ENCODE assay signal across 14 mouse cellular contexts in genomic region chr2:13767532-13768411, GRCm38 (mm10). TPM values are rescaled to one million over a fixed set of nuclear protein-coding genes. Genes with fewer than 3 reads are reported as not detected.
A peak's percentile ranks its signal among the peaks of the same experiment; 100 is the strongest.
DNase-seq lines count a peak whose midpoint lies in the region; ATAC-seq and TF ChIP-seq lines count a peak whose summit lies in the region.
"Had no signal": no experiment of that assay in that cellular context is flagged by ENCODE, and none has a peak within 500 bp of the region (broad histone marks: within the 10 kb centered on the region; RNA-seq: fewer than 3 reads in every experiment).

No protein-coding gene starts in this region.

- no peak overlapping the region for H3K4me2 ChIP-seq in heart, embryonic 11.5 days
- H3K4me2 ChIP-seq in lung, embryonic 14.5 days = no peak overlapping the region
- no peak overlapping the region for H3K4me2 ChIP-seq in liver, postnatal 0 days (ENCODE audit: low read depth, low read length)
- H3K4me2 ChIP-seq: forebrain, embryonic 12.5 days; heart, embryonic 13.5 days had no signal

- in situ Hi-C loops in Patski (cut with MboI; ENCODE audit: low pct_unique_long_range_greater_than_20kb) = no loop called here

- no peak overlapping the region for H3K9ac ChIP-seq in heart, embryonic 11.5 days (ENCODE audit: low read depth, low read length)
- H3K9ac ChIP-seq in lung, embryonic 14.5 days = no peak overlapping the region
- no peak overlapping the region for H3K9ac ChIP-seq in liver, postnatal 0 days (replicated peaks)
- H3K9ac ChIP-seq: forebrain, embryonic 12.5 days; heart, embryonic 13.5 days had no signal

- TF ChIP-seq POLR2A in cortical plate, adult 2 months (IDR thresholded peaks at IDR 0.05; ENCODE audit: extremely low read depth, insufficient read depth, low read length) = no peak

- TF ChIP-seq CTCF in lung, embryonic 14.5 days (IDR thresholded peaks at IDR 0.05; ENCODE audit: low read depth) = no peak
- TF ChIP-seq CTCF in Patski (IDR thresholded peaks at IDR 0.05) = no peak
- TF ChIP-seq CTCF in cortical plate, adult 2 months (IDR thresholded peaks at IDR 0.05; ENCODE audit: extremely low read depth, insufficient read depth, low read length) = no peak
- no peak for TF ChIP-seq CTCF in liver, postnatal 0 days (IDR thresholded peaks at IDR 0.05; ENCODE audit: low read depth)

- WGBS in heart, embryonic 11.5 days (ENCODE audit: insufficient replicate concordance) = 63% methylated on average over 9 of the region's 9 CpGs
- WGBS in lung, embryonic 14.5 days = 44% methylated on average over 9 of the region's 9 CpGs
- 54% methylated on average over 9 of the region's 9 CpGs for WGBS in liver, postnatal 0 days (ENCODE audit: insufficient replicate concordance)

- CTCF ChIA-PET in Patski (lab: Charles Lee) = no interaction called here

- H3K4me1 ChIP-seq in heart, embryonic 11.5 days (ENCODE audit: control insufficient read depth, insufficient read depth, low read length) = no peaks in the 10 kb centered on the region
- no peaks in the 10 kb centered on the region for H3K4me1 ChIP-seq in lung, embryonic 14.5 days (ENCODE audit: insufficient read depth)
- no peaks in the 10 kb centered on the region for H3K4me1 ChIP-seq in cortical plate, adult 2 months (ENCODE audit: control insufficient read depth, insufficient read depth, low read length)
- no peaks in the 10 kb centered on the region for H3K4me1 ChIP-seq in liver, postnatal 0 days (ENCODE audit: insufficient read depth)
- H3K4me1 ChIP-seq: forebrain, embryonic 12.5 days; heart, embryonic 13.5 days had no signal

- no peak overlapping the region for H3K4me3 ChIP-seq in heart, embryonic 11.5 days (ENCODE audit: low read depth, low read length)
- no peak overlapping the region for H3K4me3 ChIP-seq in lung, embryonic 14.5 days (ENCODE audit: low read depth, low read length)
- H3K4me3 ChIP-seq in cortical plate, adult 2 months (ENCODE audit: insufficient read depth, low read length) = no peak overlapping the region
- H3K4me3 ChIP-seq in liver, postnatal 0 days (ENCODE audit: low read depth, low read length) = no peak overlapping the region
- H3K4me3 ChIP-seq: forebrain, embryonic 12.5 days; heart, embryonic 13.5 days had no signal

- H3K9me3 ChIP-seq in heart, embryonic 11.5 days (replicated peaks; ENCODE audit: control insufficient read depth, low read length) = no peaks in the 10 kb centered on the region
- H3K9me3 ChIP-seq in lung, embryonic 14.5 days (ENCODE audit: low read depth, low read length) = no peaks in the 10 kb centered on the region
- no peaks in the 10 kb centered on the region for H3K9me3 ChIP-seq in liver, postnatal 0 days (ENCODE audit: low read length)
- H3K9me3 ChIP-seq: forebrain, embryonic 12.5 days; heart, embryonic 13.5 days had no signal

- 0 out of 2 replicates have a peak, but pooled peaks have one; percentile 26 for ATAC-seq in heart, embryonic 11.5 days (replicated peaks; ENCODE audit: insufficient number of reproducible peaks, low FRiP score, low TSS enrichment)
- peak; percentile 60; the same call in 1 of the 2 replicates for ATAC-seq in lung, embryonic 14.5 days (ENCODE audit: insufficient read depth)
- ATAC-seq in Patski = peak; percentile 82
- no peak for ATAC-seq in liver, postnatal 0 days
- ATAC-seq: hindbrain, postnatal 0 days had no signal

- H3K27me3 ChIP-seq in heart, embryonic 11.5 days (ENCODE audit: control insufficient read depth, insufficient read depth, low read length) = no peaks in the 10 kb centered on the region
- H3K27me3 ChIP-seq in lung, embryonic 14.5 days (ENCODE audit: insufficient read depth, low read length) = no peaks in the 10 kb centered on the region
- no peaks in the 10 kb centered on the region for H3K27me3 ChIP-seq in Patski
- no peaks in the 10 kb centered on the region for H3K27me3 ChIP-seq in liver, postnatal 0 days (ENCODE audit: insufficient read depth, low read length)
- H3K27me3 ChIP-seq: forebrain, embryonic 12.5 days; heart, embryonic 13.5 days had no signal

- no peak for DNase-seq in heart, adult 18-20 months
- DNase-seq in lung, embryonic 14.5 days = peak; percentile 17
- DNase-seq in lung, postnatal 14 days = no peak
- no peak for DNase-seq in Patski (ENCODE audit: low read depth, low spot score)
- DNase-seq in liver, postnatal 0 days = no peak
- DNase-seq: cerebellum, adult 11-12 months; liver; lung, postnatal 10 days; thymus, postnatal 25 days had no signal

- POLR2A ChIA-PET in Patski (lab: Charles Lee) = no interaction called here

- H3K27ac ChIP-seq in heart, embryonic 11.5 days (ENCODE audit: low read depth, low read length) = no peak overlapping the region
- H3K27ac ChIP-seq in lung, embryonic 14.5 days (ENCODE audit: low read depth) = 0 out of 2 replicates have a peak overlapping the region, but pooled peaks have one; percentile 12
- peak overlapping the region; percentile 87 for H3K27ac ChIP-seq in cortical plate, adult 2 months (ENCODE audit: insufficient read depth, low read length)
- H3K27ac ChIP-seq in liver, postnatal 0 days (ENCODE audit: low read depth) = no peak overlapping the region
- H3K27ac ChIP-seq: forebrain, embryonic 12.5 days; heart, embryonic 13.5 days; hindbrain, postnatal 0 days had no signal

- TF ChIP-seq EP300 in liver, postnatal 0 days (IDR thresholded peaks at IDR 0.05; ENCODE audit: low read depth) = no peak

- H3K36me3 ChIP-seq in heart, embryonic 11.5 days (ENCODE audit: control insufficient read depth, insufficient read depth, low read length) = no peaks in the 10 kb centered on the region
- no peaks in the 10 kb centered on the region for H3K36me3 ChIP-seq in lung, embryonic 14.5 days (ENCODE audit: insufficient read depth)
- no peaks in the 10 kb centered on the region for H3K36me3 ChIP-seq in liver, postnatal 0 days (replicated peaks; ENCODE audit: insufficient read depth, low read length)
- H3K36me3 ChIP-seq: forebrain, embryonic 12.5 days; heart, embryonic 13.5 days had no signal

RNA-seq across cellular contexts. Expression of gene St8sia6, which starts 26.1 kb away (rescaled TPM):
- polyA plus RNA-seq in heart, embryonic 11.5 days (2014; fragmentation: Nextera tagmentation; extraction: Ambion mirVana) = 0.10 and 0.20 TPM in 2 replicates
- 1 to 10 TPM; 3.0 to 3.4 TPM for total RNA-seq in heart, adult 18-20 months (2021)
- 2.9 and 3.0 TPM in 2 replicates for polyA plus RNA-seq in lung, embryonic 14.5 days (2014; fragmentation: Nextera tagmentation; extraction: Ambion mirVana)
- polyA plus RNA-seq in Patski (2021) = 0.46 TPM
- 0.61 and 0.95 TPM in 2 replicates for polyA plus RNA-seq in cortical plate, adult 2 months (2012; rRNA removed)
- polyA plus RNA-seq in liver, postnatal 0 days (2015; fragmentation: Nextera tagmentation; extraction: Ambion mirVana) = 0.02 and 0.05 TPM in 2 replicates

Comparison
In these comparisons a context has a peak if more than half of its experiments do, and no peak if none do; other contexts are left out.
1. H3K27ac ChIP-seq: peak in lung, embryonic 14.5 days (single experiment) and cortical plate, adult 2 months (single experiment); none in heart, embryonic 11.5 days (single experiment) and liver, postnatal 0 days (single experiment).